Mouse (Mus musculus): Measurements from ENCODE around the gene Fkbp4. TPM values are rescaled to one million over a fixed set of nuclear protein-coding genes. Genes with fewer than 3 reads are reported as not detected.

Fkbp4 gene
- 174 and 185 TPM in 2 replicates for polyA plus RNA-seq (2012; ENCODE audit: insufficient read depth, low replicate concordance)

- Histone ChIP-seq H3K4me3 (replicated peaks) (peak within 1 kb of the TSS; percentile 98), H3K9me3 (no peaks in the 10 kb centered on the region), H3K4me1 (peaks cover 43% of the 10 kb centered on the region), H3K27me3 (replicated peaks) (no peaks in the 10 kb centered on the region), H3K36me3 (replicated peaks; ENCODE audit: low read length) (peaks cover 34% of the 10 kb centered on the region)
- TF ChIP-seq FLI1 (IDR thresholded peaks at IDR 0.05; ENCODE audit: low read length): no peak
- TF ChIP-seq GATA1 (IDR thresholded peaks at IDR 0.05; ENCODE audit: borderline replicate concordance, low read length): no peak
Measured at GRCm38 (mm10) chr6:128438317-128438870, at the start of gene Fkbp4. Gene Fkbp4, minus strand, starts transcription at chr6:128438677.

GRCm38 (mm10) chr6:128487736-128488135 lies 49.3 kb upstream of the Fkbp4 start:
- peaks cover 9% of the 10 kb centered on the region for H3K9me3 ChIP-seq
- no peaks in the 10 kb centered on the region for H3K4me1 ChIP-seq
- H3K27me3 ChIP-seq (replicated peaks): peaks cover 2% of the 10 kb centered on the region
- TF ChIP-seq GATA1 (IDR thresholded peaks at IDR 0.05; ENCODE audit: borderline replicate concordance, low read length) (no peak), FLI1 (IDR thresholded peaks at IDR 0.05; ENCODE audit: low read length) (no peak)
- H3K4me3 ChIP-seq (replicated peaks): no peak overlapping the region
- no peaks in the 10 kb centered on the region for H3K36me3 ChIP-seq (replicated peaks; ENCODE audit: low read length)

- H3K4me3 ChIP-seq (replicated peaks): peak overlapping the region; percentile 77
- peaks cover 8% of the 10 kb centered on the region for H3K27me3 ChIP-seq (replicated peaks)
- peaks cover 17% of the 10 kb centered on the region for H3K9me3 ChIP-seq
- H3K36me3 ChIP-seq (replicated peaks; ENCODE audit: low read length): no peaks in the 10 kb centered on the region
- H3K4me1 ChIP-seq: peaks cover 8% of the 10 kb centered on the region
- TF ChIP-seq FLI1 (IDR thresholded peaks at IDR 0.05; ENCODE audit: low read length) (no peak), GATA1 (IDR thresholded peaks at IDR 0.05; ENCODE audit: borderline replicate concordance, low read length) (no peak)
Measured at GRCm38 (mm10) chr6:128479463-128480454, 41.3 kb upstream of the Fkbp4 start.

GRCm38 (mm10) chr6:128477495-128477894 lies 39.0 kb upstream of the Fkbp4 start:
- peaks cover 8% of the 10 kb centered on the region for H3K4me1 ChIP-seq
- peaks cover 8% of the 10 kb centered on the region for H3K27me3 ChIP-seq (replicated peaks)
- TF ChIP-seq FLI1 (IDR thresholded peaks at IDR 0.05; ENCODE audit: low read length): no peak
- no peak for TF ChIP-seq GATA1 (IDR thresholded peaks at IDR 0.05; ENCODE audit: borderline replicate concordance, low read length)
- no peaks in the 10 kb centered on the region for H3K36me3 ChIP-seq (replicated peaks; ENCODE audit: low read length)
- H3K9me3 ChIP-seq: peaks cover 32% of the 10 kb centered on the region
- no peak overlapping the region for H3K4me3 ChIP-seq (replicated peaks)

GRCm38 (mm10) chr6:128474112-128474511 lies 35.6 kb upstream of the Fkbp4 start:
- peaks cover 3% of the 10 kb centered on the region for H3K27me3 ChIP-seq (replicated peaks)
- TF ChIP-seq FLI1 (IDR thresholded peaks at IDR 0.05; ENCODE audit: low read length) (no peak), GATA1 (IDR thresholded peaks at IDR 0.05; ENCODE audit: borderline replicate concordance, low read length) (no peak)
- no peak overlapping the region for H3K4me3 ChIP-seq (replicated peaks)
- H3K36me3 ChIP-seq (replicated peaks; ENCODE audit: low read length): no peaks in the 10 kb centered on the region
- H3K4me1 ChIP-seq: peaks cover 6% of the 10 kb centered on the region
- H3K9me3 ChIP-seq: peaks cover 36% of the 10 kb centered on the region

GRCm38 (mm10) chr6:128469451-128469850 lies 31.0 kb upstream of the Fkbp4 start:
- Histone ChIP-seq H3K27me3 (replicated peaks) (peaks cover 2% of the 10 kb centered on the region), H3K4me3 (replicated peaks) (peak overlapping the region; percentile 71), H3K36me3 (replicated peaks; ENCODE audit: low read length) (no peaks in the 10 kb centered on the region), H3K4me1 (peaks cover 8% of the 10 kb centered on the region), H3K9me3 (peaks cover 16% of the 10 kb centered on the region)
- TF ChIP-seq GATA1 (IDR thresholded peaks at IDR 0.05; ENCODE audit: borderline replicate concordance, low read length): no peak
- TF ChIP-seq FLI1 (IDR thresholded peaks at IDR 0.05; ENCODE audit: low read length): no peak

GRCm38 (mm10) chr6:128467298-128467697 lies 28.8 kb upstream of the Fkbp4 start:
- Histone ChIP-seq H3K9me3 (peaks cover 11% of the 10 kb centered on the region), H3K4me1 (peaks cover 8% of the 10 kb centered on the region)
- TF ChIP-seq FLI1 (IDR thresholded peaks at IDR 0.05; ENCODE audit: low read length): no peak
- TF ChIP-seq GATA1 (IDR thresholded peaks at IDR 0.05; ENCODE audit: borderline replicate concordance, low read length): no peak

GRCm38 (mm10) chr6:128466563-128466962 lies 28.1 kb upstream of the Fkbp4 start:
- Histone ChIP-seq H3K4me3 (replicated peaks) (no peak overlapping the region), H3K9me3 (peaks cover 11% of the 10 kb centered on the region), H3K4me1 (peaks cover 9% of the 10 kb centered on the region), H3K27me3 (replicated peaks) (peaks cover 2% of the 10 kb centered on the region), H3K36me3 (replicated peaks; ENCODE audit: low read length) (no peaks in the 10 kb centered on the region)
- TF ChIP-seq FLI1 (IDR thresholded peaks at IDR 0.05; ENCODE audit: low read length): no peak
- no peak for TF ChIP-seq GATA1 (IDR thresholded peaks at IDR 0.05; ENCODE audit: borderline replicate concordance, low read length)

More at GRCm38 (mm10) chr6:128467298-128467697, 28.8 kb upstream of the Fkbp4 start:
- H3K4me3 ChIP-seq (replicated peaks): no peak overlapping the region
- peaks cover 2% of the 10 kb centered on the region for H3K27me3 ChIP-seq (replicated peaks)
- no peaks in the 10 kb centered on the region for H3K36me3 ChIP-seq (replicated peaks; ENCODE audit: low read length)

GRCm38 (mm10) chr6:128466043-128466442 lies 27.6 kb upstream of the Fkbp4 start:
- H3K36me3 ChIP-seq (replicated peaks; ENCODE audit: low read length): no peaks in the 10 kb centered on the region
- H3K9me3 ChIP-seq: peaks cover 15% of the 10 kb centered on the region
- H3K4me1 ChIP-seq: peaks cover 11% of the 10 kb centered on the region
- peaks cover 2% of the 10 kb centered on the region for H3K27me3 ChIP-seq (replicated peaks)
- H3K4me3 ChIP-seq (replicated peaks): no peak overlapping the region
- TF ChIP-seq GATA1 (IDR thresholded peaks at IDR 0.05; ENCODE audit: borderline replicate concordance, low read length): no peak
- TF ChIP-seq FLI1 (IDR thresholded peaks at IDR 0.05; ENCODE audit: low read length): no peak

GRCm38 (mm10) chr6:128464996-128465395 lies 26.5 kb upstream of the Fkbp4 start:
- TF ChIP-seq FLI1 (IDR thresholded peaks at IDR 0.05; ENCODE audit: low read length) (no peak), GATA1 (IDR thresholded peaks at IDR 0.05; ENCODE audit: borderline replicate concordance, low read length) (no peak)
- no peaks in the 10 kb centered on the region for H3K36me3 ChIP-seq (replicated peaks; ENCODE audit: low read length)
- H3K9me3 ChIP-seq: peaks cover 11% of the 10 kb centered on the region
- peaks cover 2% of the 10 kb centered on the region for H3K27me3 ChIP-seq (replicated peaks)
- peaks cover 11% of the 10 kb centered on the region for H3K4me1 ChIP-seq
- H3K4me3 ChIP-seq (replicated peaks): no peak overlapping the region
